Comparison of ENCODE assay signal across 26 mouse cellular contexts in genomic region chr14:47594426-47595103, GRCm38 (mm10). TPM values are rescaled to one million over a fixed set of nuclear protein-coding genes. Genes with fewer than 3 reads are reported as not detected.
DNase-seq lines count a peak whose midpoint lies in the region; ATAC-seq and TF ChIP-seq lines count a peak whose summit lies in the region.
"Had no signal": no experiment of that assay in that cellular context is flagged by ENCODE, and none has a peak within 500 bp of the region (broad histone marks: within the 10 kb centered on the region; RNA-seq: fewer than 3 reads in every experiment).

No protein-coding gene starts in this region.

- no peak for DNase-seq in heart, postnatal 25 days (ENCODE audit: low spot score)
- peak; percentile 6 for DNase-seq in c-Kit-negative CD71-positive TER-119-positive erythroid progenitor cells, embryonic 14.5 days (ENCODE audit: low read depth, low spot score)
- peak in 2 of 3 experiments; percentile 4 to 15 for DNase-seq in liver, embryonic 14.5 days (ENCODE audit: low read depth in 3 of 3, low spot score in 3 of 3)
- DNase-seq in kidney, adult 18-20 months, result no peak
- no peak for DNase-seq in ovary, adult 18-20 months (ENCODE audit: low spot score)
- DNase-seq: adrenal gland, postnatal 14 days; B cell, adult 2 months; cerebellum, adult 18-20 months; cerebellum, adult 9-11 months; cerebellum, postnatal 36 days; gastrocnemius, postnatal 10 days; heart, adult 18-20 months; heart, postnatal 14 days had no signal

- H3K9me3 ChIP-seq in heart, embryonic 12.5 days (replicated peaks), result no peaks in the 10 kb centered on the region
- H3K9me3 ChIP-seq in liver, embryonic 14.5 days (ENCODE audit: control insufficient read depth, low read length), result no peaks in the 10 kb centered on the region
- H3K9me3 ChIP-seq: embryonic facial prominence, embryonic 10.5 days; forebrain, embryonic 15.5 days; heart, embryonic 10.5 days; heart, embryonic 15.5 days; hindbrain, embryonic 10.5 days; hindbrain, embryonic 15.5 days had no signal

- H3K27ac ChIP-seq in heart, embryonic 12.5 days (ENCODE audit: poor library complexity, severe bottlenecking), result no peak overlapping the region
- H3K27ac ChIP-seq in liver, embryonic 14.5 days, result no peak overlapping the region; the same call in 1 of the 2 replicates
- H3K27ac ChIP-seq: embryonic facial prominence, embryonic 10.5 days; forebrain, embryonic 15.5 days; heart, embryonic 10.5 days; heart, embryonic 15.5 days; hindbrain, embryonic 10.5 days; hindbrain, embryonic 15.5 days had no signal

- intact Hi-C loops in heart, postnatal 25 days (cut with DNase I), result loop anchor here (5.0 kb wide), 2 partner anchors 73 to 93 kb away; no protein-coding TSS in a partner anchor

- H3K4me2 ChIP-seq in heart, embryonic 12.5 days, result no peak overlapping the region
- H3K4me2 ChIP-seq in liver, embryonic 14.5 days (ENCODE audit: low read depth), result no peak overlapping the region
- H3K4me2 ChIP-seq: forebrain, embryonic 15.5 days; heart, embryonic 15.5 days; hindbrain, embryonic 15.5 days had no signal

- H3K36me3 ChIP-seq in heart, embryonic 12.5 days, result no peaks in the 10 kb centered on the region
- no peaks in the 10 kb centered on the region for H3K36me3 ChIP-seq in liver, embryonic 14.5 days (replicated peaks; ENCODE audit: control insufficient read depth, insufficient read depth, low read depth)
- H3K36me3 ChIP-seq: embryonic facial prominence, embryonic 10.5 days; forebrain, embryonic 15.5 days; heart, embryonic 10.5 days; heart, embryonic 15.5 days; hindbrain, embryonic 10.5 days; hindbrain, embryonic 15.5 days had no signal

- no peak overlapping the region for H3K4me3 ChIP-seq in heart, embryonic 12.5 days
- no peak overlapping the region for H3K4me3 ChIP-seq in liver, embryonic 14.5 days (ENCODE audit: insufficient read depth in 1 of 2, low read depth in 2 of 2, low read length in 2 of 2)
- H3K4me3 ChIP-seq: embryonic facial prominence, embryonic 10.5 days; erythroblast, embryonic 14.5 days; forebrain, embryonic 15.5 days; heart, embryonic 10.5 days; heart, embryonic 15.5 days; hindbrain, embryonic 10.5 days; hindbrain, embryonic 15.5 days had no signal

- H3K9ac ChIP-seq in heart, embryonic 12.5 days, result no peak overlapping the region
- no peak overlapping the region for H3K9ac ChIP-seq in liver, embryonic 14.5 days (replicated peaks)
- H3K9ac ChIP-seq: forebrain, embryonic 15.5 days; heart, embryonic 15.5 days; hindbrain, embryonic 15.5 days had no signal

- no peaks in the 10 kb centered on the region for H3K27me3 ChIP-seq in heart, embryonic 12.5 days (replicated peaks)
- no peaks in the 10 kb centered on the region for H3K27me3 ChIP-seq in liver, embryonic 14.5 days (ENCODE audit: control insufficient read depth, insufficient read depth, low read length)
- H3K27me3 ChIP-seq: forebrain, embryonic 15.5 days; heart, embryonic 15.5 days; hindbrain, embryonic 15.5 days had no signal

- no peaks in the 10 kb centered on the region for H3K4me1 ChIP-seq in heart, embryonic 12.5 days (replicated peaks)
- H3K4me1 ChIP-seq in liver, embryonic 14.5 days (replicated peaks; ENCODE audit: control insufficient read depth in 2 of 2, insufficient read depth in 2 of 2, low read length in 1 of 2), result peaks cover 0 to 4% of the 10 kb centered on the region in 2 experiments; a peak in 1 of 4 replicates

- ATAC-seq in heart, embryonic 12.5 days (ENCODE audit: insufficient number of reproducible peaks, low FRiP score), result peak; percentile 83
- peak; percentile 78 for ATAC-seq in liver, embryonic 14.5 days (ENCODE audit: insufficient read depth)
- peak; percentile 70 for ATAC-seq in megakaryocyte progenitor cell, adult 5-6 weeks (replicated peaks; ENCODE audit: poor library complexity)
- no peak for ATAC-seq in erythroid progenitor cell, adult 5-6 weeks (replicated peaks; ENCODE audit: low FRiP score, poor library complexity, severe bottlenecking)
- ATAC-seq: activated CD4-positive, CD25-positive, alpha-beta regulatory T cell, adult 4 months; CD4-positive, CD25-positive, alpha-beta regulatory T cell, adult 4 months; forebrain, embryonic 15.5 days; Patski had no signal

- peak; percentile 67 for TF ChIP-seq EP300 in liver, embryonic 14.5 days (IDR thresholded peaks at IDR 0.05; ENCODE audit: low read depth)

- no peak for TF ChIP-seq CTCF in liver, embryonic 14.5 days (IDR thresholded peaks at IDR 0.05; ENCODE audit: low read depth)

- 34% methylated on average over 7 of the region's 7 CpGs for WGBS in heart, embryonic 12.5 days
- WGBS in liver, embryonic 14.5 days (ENCODE audit: insufficient replicate concordance), result 12% methylated on average over 7 of the region's 7 CpGs

RNA-seq across cellular contexts. Expression of gene Atg14, which starts 24.1 kb away (rescaled TPM):
- polyA plus RNA-seq in heart, embryonic 12.5 days (2016; fragmentation: Nextera tagmentation; extraction: Ambion mirVana), result 12.3 TPM in 2 replicates
- total RNA-seq in heart, postnatal 25 days (2021), result 10 to 100 TPM; 10.1 TPM
- polyA plus RNA-seq in liver, embryonic 14.5 days (2012; rRNA removed), result 3.0 and 3.7 TPM in 2 replicates
- polyA plus RNA-seq in liver, embryonic 14.5 days (2014; fragmentation: Nextera tagmentation; extraction: Ambion mirVana), result 5.9 and 6.1 TPM in 2 replicates
- 6.1 and 7.5 TPM in 2 replicates for total RNA-seq in megakaryocyte progenitor cell, adult 5-6 weeks (2015)
- 7.1 and 10.9 TPM in 2 replicates for total RNA-seq in megakaryocyte progenitor cell, adult 5-6 weeks (2017)
- 1.7 and 4.0 TPM in 2 replicates for total RNA-seq in erythroid progenitor cell, adult 5-6 weeks (2015; ENCODE audit: low replicate concordance)
- total RNA-seq in erythroid progenitor cell, adult 5-6 weeks (2017; ENCODE audit: low replicate concordance), result 3.5 and 13.0 TPM in 2 replicates

RNA-seq across cellular contexts. Expression of gene Ktn1, which starts 53.7 kb away (rescaled TPM):
- 93.5 and 102 TPM in 2 replicates for polyA plus RNA-seq in heart, embryonic 12.5 days (2016; fragmentation: Nextera tagmentation; extraction: Ambion mirVana)
- total RNA-seq in heart, postnatal 25 days (2021), result 100 to 1,000 TPM; 187 to 193 TPM
- polyA plus RNA-seq in liver, embryonic 14.5 days (2012; rRNA removed), result 3.4 and 7.7 TPM in 2 replicates
- polyA plus RNA-seq in liver, embryonic 14.5 days (2014; fragmentation: Nextera tagmentation; extraction: Ambion mirVana), result 11.5 and 12.4 TPM in 2 replicates
- 36.4 and 47.8 TPM in 2 replicates for total RNA-seq in megakaryocyte progenitor cell, adult 5-6 weeks (2015)
- 33.9 and 63.2 TPM in 2 replicates for total RNA-seq in megakaryocyte progenitor cell, adult 5-6 weeks (2017)
- 22.7 and 23.1 TPM in 2 replicates for total RNA-seq in erythroid progenitor cell, adult 5-6 weeks (2015; ENCODE audit: low replicate concordance)
- total RNA-seq in erythroid progenitor cell, adult 5-6 weeks (2017; ENCODE audit: low replicate concordance), result 11.8 and 19.3 TPM in 2 replicates

Comparison
In these comparisons a context has a peak if more than half of its experiments do, and no peak if none do; other contexts are left out.
1. DNase-seq: peak in c-Kit-negative CD71-positive TER-119-positive erythroid progenitor cells, embryonic 14.5 days (single experiment) and liver, embryonic 14.5 days (2 of 3); none in heart, postnatal 25 days (single experiment), kidney, adult 18-20 months (single experiment) and ovary, adult 18-20 months (single experiment).